Mouse (Mus musculus) CH12.LX (cell line): ENCODE measurements at regions not wholly inside any gene's neighbourhood (a gene's known extent, or its start where the extent isn't known, plus 50 kb on each side); places are given as distances from the start of the nearest gene placed in this dataset.
A peak's percentile ranks its signal among the peaks of the same experiment; 100 is the strongest.

Experiments used
- DNase-seq: peaks from one replicate; pipeline ENCODE4 v3.0.0-alpha.2; 2013; ENCODE audit errors: extremely low read depth
- H3K27ac ChIP-seq: 2 replicates; pipeline ENCODE4 v1.5.1; 2012; ENCODE audit warnings: low read depth, mild to moderate bottlenecking, control low read depth, moderate library complexity; ENCODE audit not compliant: insufficient read depth
- H3K27me3 ChIP-seq: replicated peaks from 2 replicates; pipeline ENCODE3; 2012; ENCODE audit warnings: inconsistent platforms
- H3K36me3 ChIP-seq, 2 experiments: replicated peaks in 1 of 2; 2 replicates each; pipeline versions ENCODE3 to v1.6.1; 2012; ENCODE audit warnings: inconsistent platforms in 1 of 2, low read length in 1 of 2, mild to moderate bottlenecking in 1 of 2, mixed read lengths in 1 of 2, moderate library complexity in 1 of 2; ENCODE audit not compliant: control insufficient read depth in 1 of 2, insufficient read depth in 1 of 2
- H3K4me1 ChIP-seq, 2 experiments: 2 replicates each; pipeline ENCODE4 v1.6.1; 2012; ENCODE audit warnings: inconsistent platforms in 1 of 2, moderate library complexity in 1 of 2; ENCODE audit not compliant: insufficient read depth in 2 of 2, control insufficient read depth in 1 of 2
- H3K4me2 ChIP-seq: 2 replicates; pipeline ENCODE4 v1.6.1; 2012; ENCODE audit warnings: low read depth, mild to moderate bottlenecking, control low read depth; ENCODE audit not compliant: poor library complexity, insufficient read depth, severe bottlenecking
- H3K4me3 ChIP-seq, 3 experiments: fragments of 150-350 bp in 1 of 3; sonication (generic) in 1 of 3; replicated peaks in 1 of 3; 2 replicates each; pipeline versions ENCODE3 to v1.5.1; 2011 to 2012; ENCODE audit warnings: low read depth in 2 of 3, low read length in 2 of 3, mild to moderate bottlenecking in 2 of 3, moderate library complexity in 2 of 3, control low read depth in 1 of 3, improper control_type of control experiment in 1 of 3, inconsistent platforms in 1 of 3, mixed read lengths in 1 of 3; ENCODE audit not compliant: poor library complexity in 1 of 3
- H3K79me2 ChIP-seq: replicated peaks from 2 replicates; pipeline ENCODE4 v1.6.1; 2012; ENCODE audit warnings: mild to moderate bottlenecking, moderate library complexity; ENCODE audit not compliant: control insufficient read depth, poor library complexity, insufficient read depth, severe bottlenecking; ENCODE audit errors: extremely low read depth
- H3K9ac ChIP-seq: 2 replicates; pipeline ENCODE4 v1.6.1; 2012; ENCODE audit warnings: low read depth, mild to moderate bottlenecking, control low read depth, moderate library complexity; ENCODE audit not compliant: insufficient read depth
- H3K9me3 ChIP-seq: replicated peaks from 2 replicates; pipeline ENCODE3; 2012; ENCODE audit warnings: low read length, inconsistent platforms, mixed read lengths
- CHD1 ChIP-seq: IDR thresholded peaks from 2 replicates; pipeline ENCODE4 v1.6.1; 2012; ENCODE audit warnings: low read depth, low read length, improper control_type of control experiment, inconsistent platforms
- CHD2 ChIP-seq: IDR thresholded peaks from 2 replicates; pipeline ENCODE4 v1.6.1; 2011; ENCODE audit warnings: low read length, improper control_type of control experiment
- CTCF ChIP-seq, 2 experiments: IDR thresholded peaks in 1 of 2; conservative IDR thresholded peaks in 1 of 2; 2 replicates each; pipeline ENCODE4 v1.5.1; 2011 to 2012; ENCODE audit warnings: low read depth in 2 of 2, low read length in 2 of 2, improper control_type of control experiment in 1 of 2, inconsistent platforms in 1 of 2, mild to moderate bottlenecking in 1 of 2, moderate library complexity in 1 of 2
- E2F4 ChIP-seq: IDR thresholded peaks from 2 replicates; pipeline ENCODE4 v1.6.1; 2011; ENCODE audit warnings: low read depth, low read length, improper control_type of control experiment; ENCODE audit not compliant: insufficient replicate concordance
- EP300 ChIP-seq: IDR thresholded peaks from 2 replicates; pipeline ENCODE4 v1.6.1; 2011; ENCODE audit warnings: low read length, improper control_type of control experiment
- GABPA ChIP-seq: IDR thresholded peaks from 2 replicates; pipeline ENCODE4 v1.6.1; 2012; ENCODE audit warnings: low read depth, low read length, improper control_type of control experiment, inconsistent platforms; ENCODE audit not compliant: insufficient replicate concordance
- IRF4 ChIP-seq: IDR thresholded peaks from 2 replicates; pipeline ENCODE4 v1.6.1; 2014; ENCODE audit warnings: low read depth, mild to moderate bottlenecking, inconsistent platforms, low read length, improper control_type of control experiment
- JUND ChIP-seq: conservative IDR thresholded peaks from 2 replicates; pipeline ENCODE4 v1.6.1; 2011; ENCODE audit warnings: low read depth, low read length, improper control_type of control experiment
- KAT2A ChIP-seq: IDR thresholded peaks from 2 replicates; pipeline ENCODE4 v1.6.1; 2012; ENCODE audit warnings: low read length, improper control_type of control experiment, inconsistent platforms; ENCODE audit not compliant: insufficient replicate concordance
- MAX ChIP-seq: IDR thresholded peaks from 2 replicates; pipeline ENCODE4 v1.6.1; 2011; ENCODE audit warnings: low read length, improper control_type of control experiment
- MEF2A ChIP-seq: IDR thresholded peaks from 2 replicates; pipeline ENCODE4 v1.6.1; 2014; ENCODE audit warnings: low read depth, mild to moderate bottlenecking, inconsistent platforms, low read length, improper control_type of control experiment, borderline replicate concordance
- MXI1 ChIP-seq: IDR thresholded peaks from 2 replicates; pipeline ENCODE4 v1.6.1; 2011; ENCODE audit warnings: mild to moderate bottlenecking, low read depth, low read length, improper control_type of control experiment
- NRF1 ChIP-seq: IDR thresholded peaks from 2 replicates; pipeline ENCODE4 v1.6.1; 2014; ENCODE audit warnings: low read depth, mild to moderate bottlenecking, inconsistent platforms, low read length, improper control_type of control experiment, moderate library complexity
- PAX5 ChIP-seq: IDR thresholded peaks from 2 replicates; pipeline ENCODE4 v1.6.1; 2012; ENCODE audit warnings: low read length, inconsistent platforms, mixed read lengths
- POLR2A ChIP-seq: IDR thresholded peaks from 2 replicates; pipeline ENCODE4 v1.6.1; 2011; ENCODE audit warnings: low read depth, mild to moderate bottlenecking, improper control_type of control experiment, low read length
- RAD21 ChIP-seq: IDR thresholded peaks from 2 replicates; pipeline ENCODE4 v1.6.1; 2011; ENCODE audit warnings: low read depth, mild to moderate bottlenecking, low read length, improper control_type of control experiment, moderate library complexity
- RCOR1 ChIP-seq: conservative IDR thresholded peaks from 2 replicates; pipeline ENCODE4 v1.6.1; 2012; ENCODE audit warnings: low read depth, mild to moderate bottlenecking, inconsistent platforms, low read length, improper control_type of control experiment
- TBP ChIP-seq: conservative IDR thresholded peaks from 2 replicates; pipeline ENCODE4 v1.6.1; 2011; ENCODE audit warnings: low read depth, low read length, improper control_type of control experiment
- TCF12 ChIP-seq: IDR thresholded peaks from 2 replicates; pipeline ENCODE4 v1.6.1; 2014; ENCODE audit warnings: low read depth, mild to moderate bottlenecking, inconsistent platforms, low read length, improper control_type of control experiment
- UBTF ChIP-seq: IDR thresholded peaks from 2 replicates; pipeline ENCODE4 v1.6.1; 2012; ENCODE audit warnings: low read depth, mild to moderate bottlenecking, inconsistent platforms, low read length, improper control_type of control experiment, moderate library complexity
- USF1 ChIP-seq: IDR thresholded peaks from 2 replicates; pipeline ENCODE4 v1.6.1; 2014; ENCODE audit warnings: low read depth, mild to moderate bottlenecking, inconsistent platforms, low read length, improper control_type of control experiment
- USF2 ChIP-seq: conservative IDR thresholded peaks from 2 replicates; pipeline ENCODE4 v1.6.1; 2011; ENCODE audit warnings: low read depth, low read length, improper control_type of control experiment
- ZKSCAN1 ChIP-seq: IDR thresholded peaks from 2 replicates; pipeline ENCODE4 v1.6.1; 2012; ENCODE audit warnings: low read depth, inconsistent platforms, low read length, improper control_type of control experiment, borderline replicate concordance
- ZMIZ1 ChIP-seq: IDR thresholded peaks from 2 replicates; pipeline ENCODE4 v1.6.1; 2012; ENCODE audit warnings: low read depth, mild to moderate bottlenecking, inconsistent platforms, low read length, improper control_type of control experiment
- dilution Hi-C: fragments of 300-500 bp; cut with MboI; formaldehyde crosslinking; loops from 2 replicates; pipeline ENCODE4 v1.14.3; 2020; ENCODE audit warnings: low sequenced_read_pairs; ENCODE audit not compliant: extremely low pct_unique_long_range_greater_than_20kb, extremely low pct_ligation_motif_present
- in situ Hi-C: fragments of 300-500 bp; cut with MboI; formaldehyde crosslinking; loops from 3 replicates; pipeline ENCODE4 v1.14.3; 2019; ENCODE audit warnings: low sequenced_read_pairs, low pct_ligation_motif_present, low pct_unique_long_range_greater_than_20kb, mixed read lengths

GRCm38 (mm10) chr3:151997534-151998107, 160.2 kb upstream of the Ptgfr start:
- dilution Hi-C loops, result no loop called here
- H3K4me3 ChIP-seq, result no peak overlapping the region
- H3K4me1 ChIP-seq, result 0 out of 4 replicates have a peak, but pooled peaks cover 0 to under 1% of the 10 kb centered on the region in 2 experiments
- no peak overlapping the region for H3K4me2 ChIP-seq
- H3K79me2 ChIP-seq, result no peaks in the 10 kb centered on the region
- DNase-seq, result no peak
- H3K36me3 ChIP-seq, result no peaks in the 10 kb centered on the region
- TF ChIP-seq EP300, result no peak
- TF ChIP-seq, all 38 proteins: peak for 0
- Histone ChIP-seq H3K9ac (no peak overlapping the region), H3K9me3 (no peaks in the 10 kb centered on the region), H3K27me3 (no peaks in the 10 kb centered on the region), H3K27ac (no peak overlapping the region)
- in situ Hi-C loops, result no loop called here

GRCm38 (mm10) chr3:151997111-151997510, 159.7 kb upstream of the Ptgfr start:
- Histone ChIP-seq H3K4me3 (no peak overlapping the region), H3K27me3 (no peaks in the 10 kb centered on the region), H3K4me2 (no peak overlapping the region), H3K9ac (no peak overlapping the region), H3K36me3 (no peaks in the 10 kb centered on the region), H3K9me3 (no peaks in the 10 kb centered on the region), H3K4me1 (no peaks in the 10 kb centered on the region), H3K27ac (no peak overlapping the region), H3K79me2 (no peaks in the 10 kb centered on the region)
- TF ChIP-seq MAX (no peak), RAD21 (no peak), TCF12 (no peak), GABPA (no peak), JUND (no peak), CTCF (conservative IDR thresholded peaks at IDR 0.05 in 1 of 2, IDR thresholded peaks at IDR 0.05 in 1 of 2; ENCODE audit: low read depth in 2 of 2, low read length in 2 of 2) (no peak), ZKSCAN1 (no peak), IRF4 (no peak), ZMIZ1 (no peak), POLR2A (no peak), NRF1 (no peak), CHD1 (no peak), CHD2 (no peak), MXI1 (no peak)
- dilution Hi-C loops (no loop called here), in situ Hi-C loops (no loop called here)
- DNase-seq, result no peak

DNA sequence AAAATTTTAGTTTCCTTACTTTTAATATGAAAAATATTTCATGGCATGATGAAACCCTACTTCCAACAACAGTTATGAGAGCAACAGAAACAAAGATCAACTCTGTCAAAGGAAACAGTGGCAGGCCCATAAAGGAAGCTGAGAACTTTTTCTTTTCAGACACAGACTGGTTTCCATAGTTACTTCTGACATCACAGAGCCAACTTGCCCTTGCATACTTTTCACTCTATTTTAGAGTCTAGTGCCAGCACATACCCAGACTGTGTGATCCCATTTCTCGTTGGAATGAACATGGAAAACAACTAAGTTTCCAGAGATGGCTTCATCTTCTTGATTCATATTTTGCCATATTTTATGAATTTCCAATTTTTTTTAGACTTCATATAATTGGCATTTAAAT, 150.8 kb upstream of the Ptgfr start:
- H3K36me3 ChIP-seq, result no peaks in the 10 kb centered on the region
- DNase-seq, result peak; percentile 14
- in situ Hi-C loops, result no loop called here
- no peaks in the 10 kb centered on the region for H3K27me3 ChIP-seq
- H3K4me1 ChIP-seq, result no peaks in the 10 kb centered on the region
- H3K4me2 ChIP-seq, result no peak overlapping the region
- H3K27ac ChIP-seq, result no peak overlapping the region
- TF ChIP-seq RAD21 (no peak), USF2 (no peak), USF1 (no peak), RCOR1 (no peak), MEF2A (no peak), IRF4 (no peak), E2F4 (no peak), CHD2 (no peak), GABPA (no peak), ZKSCAN1 (no peak), POLR2A (no peak), TBP (no peak), ZMIZ1 (no peak), UBTF (no peak), KAT2A (no peak), PAX5 (no peak)
- H3K9ac ChIP-seq, result no peak overlapping the region
- dilution Hi-C loops, result no loop called here
- no peaks in the 10 kb centered on the region for H3K9me3 ChIP-seq
- no peaks in the 10 kb centered on the region for H3K79me2 ChIP-seq
- no peak overlapping the region for H3K4me3 ChIP-seq
